8 mouse cellular contexts compared by ENCODE assay signal in genomic region chr9:85324158-85324875, GRCm38 (mm10). TPM values are rescaled to one million over a fixed set of nuclear protein-coding genes. Genes with fewer than 3 reads are reported as not detected.
A peak's percentile ranks its signal among the peaks of the same experiment; 100 is the strongest.
DNase-seq lines count a peak whose midpoint lies in the region; ATAC-seq lines count a peak whose summit lies in the region.

No protein-coding gene starts in this region.

- H3K4me3 ChIP-seq in hindbrain, embryonic 12.5 days = peak overlapping the region; percentile 57; the same call in 1 of the 2 replicates
- H3K4me3 ChIP-seq in hindbrain, embryonic 11.5 days (ENCODE audit: low read depth, low read length) = no peak overlapping the region
- H3K4me3 ChIP-seq in heart, embryonic 16.5 days (ENCODE audit: low read length) = peak overlapping the region; percentile 67
- H3K4me3 ChIP-seq in liver, embryonic 15.5 days (replicated peaks) = peak overlapping the region; percentile 69

- peak overlapping the region; percentile 84 for H3K4me2 ChIP-seq in hindbrain, embryonic 12.5 days (replicated peaks)
- H3K4me2 ChIP-seq in hindbrain, embryonic 11.5 days (replicated peaks; ENCODE audit: low read depth, low read length) = no peak overlapping the region
- peak overlapping the region; percentile 81 for H3K4me2 ChIP-seq in heart, embryonic 16.5 days (ENCODE audit: low read depth, low read length)
- H3K4me2 ChIP-seq in liver, embryonic 15.5 days = peak overlapping the region; percentile 78

- no peak overlapping the region for H3K9ac ChIP-seq in hindbrain, embryonic 12.5 days
- no peak overlapping the region for H3K9ac ChIP-seq in hindbrain, embryonic 11.5 days (ENCODE audit: low read depth, low read length)
- H3K9ac ChIP-seq in heart, embryonic 16.5 days (ENCODE audit: low read length) = peak overlapping the region; percentile 82
- peak overlapping the region; percentile 33; the same call in 1 of the 2 replicates for H3K9ac ChIP-seq in liver, embryonic 15.5 days

- H3K36me3 ChIP-seq in hindbrain, embryonic 12.5 days = no peaks in the 10 kb centered on the region
- no peaks in the 10 kb centered on the region for H3K36me3 ChIP-seq in hindbrain, embryonic 11.5 days (ENCODE audit: control insufficient read depth, insufficient read depth, low read length)
- H3K36me3 ChIP-seq in heart, embryonic 16.5 days (ENCODE audit: control insufficient read depth, insufficient read depth) = peaks cover 3% of the 10 kb centered on the region; the same call in 1 of the 2 replicates
- 0 out of 2 replicates have a peak, but pooled peaks cover 5% of the 10 kb centered on the region for H3K36me3 ChIP-seq in liver, embryonic 15.5 days (replicated peaks)

- WGBS in hindbrain, embryonic 12.5 days = 82% methylated on average over 11 of the region's 11 CpGs
- 82% methylated on average over 11 of the region's 11 CpGs for WGBS in hindbrain, embryonic 11.5 days
- WGBS in heart, embryonic 16.5 days = 42% methylated on average over 11 of the region's 11 CpGs
- WGBS in liver, embryonic 15.5 days (ENCODE audit: insufficient replicate concordance) = 40% methylated on average over 11 of the region's 11 CpGs

- ATAC-seq in hindbrain, embryonic 12.5 days (ENCODE audit: low FRiP score) = no peak
- ATAC-seq in hindbrain, embryonic 11.5 days (ENCODE audit: low FRiP score) = no peak
- ATAC-seq in heart, embryonic 16.5 days (replicated peaks; ENCODE audit: extremely low read depth, insufficient read depth, low FRiP score) = no peak
- no peak for ATAC-seq in liver, embryonic 15.5 days (ENCODE audit: insufficient read depth)

- no peak for DNase-seq in hindbrain, embryonic 11.5 days (ENCODE audit: low spot score)
- DNase-seq in MEL-GATA-1-ER (ENCODE audit: extremely low read depth, low read depth) = peak; percentile 28
- no peak for DNase-seq in right cerebral cortex, postnatal 10 days (ENCODE audit: low spot score in 2 of 2)
- no peak for DNase-seq in layer of hippocampus, postnatal 36 days
- DNase-seq in spleen, adult 18-20 months = no peak

- H3K27ac ChIP-seq in hindbrain, embryonic 12.5 days = no peak overlapping the region
- no peak overlapping the region for H3K27ac ChIP-seq in hindbrain, embryonic 11.5 days (ENCODE audit: low read depth, low read length)
- peak overlapping the region; percentile 88 for H3K27ac ChIP-seq in heart, embryonic 16.5 days (ENCODE audit: low read length)
- H3K27ac ChIP-seq in liver, embryonic 15.5 days (replicated peaks) = no peak overlapping the region

- peaks cover 17% of the 10 kb centered on the region for H3K27me3 ChIP-seq in hindbrain, embryonic 12.5 days
- H3K27me3 ChIP-seq in hindbrain, embryonic 11.5 days (ENCODE audit: control insufficient read depth, insufficient read depth, low read length) = no peaks in the 10 kb centered on the region; the same call in 1 of the 2 replicates
- H3K27me3 ChIP-seq in heart, embryonic 16.5 days (ENCODE audit: control insufficient read depth, insufficient read depth, low read length) = no peaks in the 10 kb centered on the region
- peaks cover 15% of the 10 kb centered on the region for H3K27me3 ChIP-seq in liver, embryonic 15.5 days

- H3K4me1 ChIP-seq in hindbrain, embryonic 12.5 days = peaks cover 15% of the 10 kb centered on the region
- H3K4me1 ChIP-seq in hindbrain, embryonic 11.5 days (replicated peaks; ENCODE audit: control insufficient read depth, insufficient read depth, low read length) = peaks cover 4% of the 10 kb centered on the region; the same call in 1 of the 2 replicates
- peaks cover 16% of the 10 kb centered on the region for H3K4me1 ChIP-seq in heart, embryonic 16.5 days (ENCODE audit: control insufficient read depth, insufficient read depth, low read length)
- peaks cover 20% of the 10 kb centered on the region for H3K4me1 ChIP-seq in liver, embryonic 15.5 days (replicated peaks)

- no peaks in the 10 kb centered on the region for H3K9me3 ChIP-seq in hindbrain, embryonic 12.5 days (replicated peaks)
- H3K9me3 ChIP-seq in hindbrain, embryonic 11.5 days (ENCODE audit: control insufficient read depth, low read length) = no peaks in the 10 kb centered on the region
- no peaks in the 10 kb centered on the region for H3K9me3 ChIP-seq in heart, embryonic 16.5 days (replicated peaks; ENCODE audit: control insufficient read depth, low read length)
- H3K9me3 ChIP-seq in liver, embryonic 15.5 days (replicated peaks) = no peaks in the 10 kb centered on the region

RNA-seq across cellular contexts. Expression of gene Tent5a, which starts 2.8 kb away (rescaled TPM):
- 9.9 and 11.0 TPM in 2 replicates for polyA plus RNA-seq in hindbrain, embryonic 12.5 days (2016; fragmentation: Nextera tagmentation; extraction: Ambion mirVana)
- 4.9 and 5.2 TPM in 2 replicates for polyA plus RNA-seq in hindbrain, embryonic 11.5 days (2014; fragmentation: Nextera tagmentation; extraction: Ambion mirVana)
- 10.1 and 10.5 TPM in 2 replicates for polyA plus RNA-seq in heart, embryonic 16.5 days (2015; fragmentation: Nextera tagmentation; extraction: Ambion mirVana)
- 13.4 and 16.4 TPM in 2 replicates for polyA plus RNA-seq in liver, embryonic 15.5 days (2015; fragmentation: Nextera tagmentation; extraction: Ambion mirVana)
- 1 to 10 TPM; 3.3 to 4.1 TPM for total RNA-seq in layer of hippocampus, postnatal 36 days (2021)

RNA-seq across cellular contexts. Expression of gene Gm11114, which starts 11.7 kb away (rescaled TPM):
- not detected in 2 replicates for polyA plus RNA-seq in hindbrain, embryonic 12.5 days (2016; fragmentation: Nextera tagmentation; extraction: Ambion mirVana)
- not detected in 2 replicates for polyA plus RNA-seq in hindbrain, embryonic 11.5 days (2014; fragmentation: Nextera tagmentation; extraction: Ambion mirVana)
- polyA plus RNA-seq in heart, embryonic 16.5 days (2015; fragmentation: Nextera tagmentation; extraction: Ambion mirVana) = not detected in 2 replicates
- polyA plus RNA-seq in liver, embryonic 15.5 days (2015; fragmentation: Nextera tagmentation; extraction: Ambion mirVana) = not detected in 2 replicates
- not detected for total RNA-seq in layer of hippocampus, postnatal 36 days (2021)

Comparison
In these comparisons a context has a peak if more than half of its experiments do, and no peak if none do; other contexts are left out.
1. H3K9ac ChIP-seq: peak in heart, embryonic 16.5 days (single experiment) and liver, embryonic 15.5 days (single experiment); none in hindbrain, embryonic 12.5 days (single experiment) and hindbrain, embryonic 11.5 days (single experiment).